Comparison of ENCODE assay signal across 35 mouse cellular contexts in genomic region chr7:121365584-121365983, GRCm38 (mm10). TPM values are rescaled to one million over a fixed set of nuclear protein-coding genes. Genes with fewer than 3 reads are reported as not detected.
"Had no signal": no experiment of that assay in that cellular context is flagged by ENCODE, and none has a peak within 500 bp of the region (broad histone marks: within the 10 kb centered on the region; RNA-seq: fewer than 3 reads in every experiment).

No protein-coding gene starts in this region.

- H3K27ac ChIP-seq: heart, embryonic 10.5 days; heart, embryonic 13.5 days; heart, embryonic 15.5 days; hindbrain, embryonic 10.5 days; hindbrain, embryonic 12.5 days; hindbrain, embryonic 13.5 days; hindbrain, embryonic 14.5 days; hindbrain, embryonic 15.5 days; hindbrain, postnatal 0 days; intestine, embryonic 15.5 days; kidney, embryonic 15.5 days; kidney, postnatal 0 days; layer of hippocampus, adult 2 months; left cerebral cortex, adult 2 months had no signal

- H3K9ac ChIP-seq: heart, embryonic 12.5 days; heart, embryonic 13.5 days; heart, embryonic 15.5 days; hindbrain, embryonic 12.5 days; hindbrain, embryonic 13.5 days; hindbrain, embryonic 14.5 days; hindbrain, embryonic 15.5 days; intestine, embryonic 15.5 days; kidney, embryonic 15.5 days had no signal

- H3K4me1 ChIP-seq: heart, embryonic 10.5 days; heart, embryonic 12.5 days; heart, embryonic 13.5 days; heart, embryonic 15.5 days; hindbrain, embryonic 10.5 days; hindbrain, embryonic 12.5 days; hindbrain, embryonic 13.5 days; hindbrain, embryonic 15.5 days; intestine, embryonic 15.5 days; kidney, embryonic 15.5 days had no signal

- H3K36me3 ChIP-seq: heart, embryonic 10.5 days; heart, embryonic 12.5 days; heart, embryonic 13.5 days; heart, embryonic 15.5 days; hindbrain, embryonic 10.5 days; hindbrain, embryonic 12.5 days; hindbrain, embryonic 13.5 days; hindbrain, embryonic 15.5 days; intestine, embryonic 15.5 days; kidney, embryonic 15.5 days had no signal

- H3K4me2 ChIP-seq: heart, embryonic 11.5 days; heart, embryonic 12.5 days; heart, embryonic 13.5 days; heart, embryonic 15.5 days; hindbrain, embryonic 12.5 days; hindbrain, embryonic 13.5 days; hindbrain, embryonic 14.5 days; hindbrain, embryonic 15.5 days; intestine, embryonic 15.5 days; kidney, embryonic 15.5 days had no signal

- H3K27me3 ChIP-seq: heart, embryonic 12.5 days; heart, embryonic 13.5 days; heart, embryonic 15.5 days; hindbrain, embryonic 12.5 days; hindbrain, embryonic 13.5 days; hindbrain, embryonic 15.5 days; intestine, embryonic 15.5 days; kidney, embryonic 15.5 days had no signal

- DNase-seq: heart, postnatal 14 days; heart, postnatal 36 days; heart, postnatal 4 days; kidney, adult 11 months; kidney, adult 18-20 months; kidney, adult 2 months; kidney, adult 8-10 months; kidney, adult 9 months; kidney, postnatal 10 days; kidney, postnatal 14 days; kidney, postnatal 25 days; kidney, postnatal 36 days; kidney, postnatal 4 days; layer of hippocampus, adult 9-11 months; layer of hippocampus, postnatal 36 days had no signal

- H3K9me3 ChIP-seq: heart, embryonic 10.5 days; heart, embryonic 12.5 days; heart, embryonic 13.5 days; heart, embryonic 15.5 days; hindbrain, embryonic 10.5 days; hindbrain, embryonic 12.5 days; hindbrain, embryonic 13.5 days; hindbrain, embryonic 15.5 days; intestine, embryonic 15.5 days; kidney, embryonic 15.5 days had no signal

- H3K4me3 ChIP-seq: heart, embryonic 10.5 days; heart, embryonic 12.5 days; heart, embryonic 13.5 days; heart, embryonic 15.5 days; hindbrain, embryonic 10.5 days; hindbrain, embryonic 12.5 days; hindbrain, embryonic 13.5 days; hindbrain, embryonic 15.5 days; intestine, embryonic 15.5 days; kidney, embryonic 15.5 days; layer of hippocampus, adult 2 months; left cerebral cortex, adult 2 months had no signal

RNA-seq across cellular contexts. Expression of gene Hs3st2, which starts 26.1 kb away (rescaled TPM):
- total RNA-seq: heart, postnatal 14 days; heart, postnatal 25 days; heart, postnatal 36 days; heart, postnatal 4 days; hematopoietic stem cell, adult 5-6 weeks had no signal
- polyA plus RNA-seq: heart, postnatal 0 days; inflammation-experienced regulatory T-cells, adult 6 months had no signal
